In genomic region chr2:135957689-135958088, GRCm38 (mm10) we compare ENCODE assay signal across 8 mouse cellular contexts.
DNase-seq lines count a peak whose midpoint lies in the region; ATAC-seq and TF ChIP-seq lines count a peak whose summit lies in the region.

No protein-coding gene starts in this region.

- 38% methylated on average over 7 of the region's 7 CpGs for WGBS in heart, embryonic 10.5 days
- WGBS in hindbrain, embryonic 10.5 days: 46% methylated on average over 7 of the region's 7 CpGs
- 32% methylated on average over 7 of the region's 7 CpGs for WGBS in lung, postnatal 0 days

- no peak overlapping the region for H3K27ac ChIP-seq in heart, embryonic 10.5 days
- no peak overlapping the region for H3K27ac ChIP-seq in hindbrain, embryonic 10.5 days
- H3K27ac ChIP-seq in lung, postnatal 0 days (ENCODE audit: low read length): no peak overlapping the region

- no peaks in the 10 kb centered on the region for H3K9me3 ChIP-seq in heart, embryonic 10.5 days
- H3K9me3 ChIP-seq in hindbrain, embryonic 10.5 days: no peaks in the 10 kb centered on the region
- no peaks in the 10 kb centered on the region for H3K9me3 ChIP-seq in lung, postnatal 0 days (ENCODE audit: low read length)

- TF ChIP-seq CTCF in lung, postnatal 0 days (IDR thresholded peaks at IDR 0.05): peak; percentile 93

- no peak overlapping the region for H3K9ac ChIP-seq in lung, postnatal 0 days (replicated peaks; ENCODE audit: low read depth)

- H3K4me2 ChIP-seq in lung, postnatal 0 days (replicated peaks; ENCODE audit: low read depth, low read length): no peak overlapping the region

- 0 out of 2 replicates have a peak, but pooled peaks cover 7% of the 10 kb centered on the region for H3K36me3 ChIP-seq in heart, embryonic 10.5 days
- 0 out of 2 replicates have a peak, but pooled peaks cover 6% of the 10 kb centered on the region for H3K36me3 ChIP-seq in hindbrain, embryonic 10.5 days
- H3K36me3 ChIP-seq in lung, postnatal 0 days (ENCODE audit: insufficient read depth, low read length): peaks cover 4% of the 10 kb centered on the region; the same call in 1 of the 2 replicates

- peaks cover 8% of the 10 kb centered on the region; the same call in 1 of the 2 replicates for H3K27me3 ChIP-seq in heart, embryonic 10.5 days (ENCODE audit: insufficient read depth, poor library complexity, severe bottlenecking)
- H3K27me3 ChIP-seq in hindbrain, embryonic 10.5 days (ENCODE audit: insufficient read depth, poor library complexity, severe bottlenecking): no peaks in the 10 kb centered on the region
- H3K27me3 ChIP-seq in lung, postnatal 0 days (replicated peaks; ENCODE audit: insufficient read depth, low read length): no peaks in the 10 kb centered on the region

- DNase-seq in heart, adult 18-20 months: peak; percentile 51 to 73
- DNase-seq in heart, embryonic 10.5 days (ENCODE audit: low spot score): no peak
- peak; percentile 25 for DNase-seq in c-Kit-positive CD71-positive TER-119-positive erythroid progenitor cells, embryonic 14.5 days (ENCODE audit: low spot score)
- DNase-seq in fibroblast of lung, adult 2 months (ENCODE audit: low read depth): peak; percentile 13
- DNase-seq in hindbrain, embryonic 10.5 days (ENCODE audit: low spot score): peak; percentile 63
- peak; percentile 27 for DNase-seq in layer of hippocampus, adult 9-11 months
- DNase-seq in lung, postnatal 0 days (ENCODE audit: low spot score): peak; percentile 70
- DNase-seq in retina, postnatal 1 day: peak; percentile 71

- no peak overlapping the region for H3K4me3 ChIP-seq in heart, embryonic 10.5 days
- no peak overlapping the region for H3K4me3 ChIP-seq in hindbrain, embryonic 10.5 days
- no peak overlapping the region for H3K4me3 ChIP-seq in lung, postnatal 0 days (ENCODE audit: low read depth, low read length)

- TF ChIP-seq EP300 in lung, postnatal 0 days (IDR thresholded peaks at IDR 0.05): no peak

- ATAC-seq in lung, postnatal 0 days: peak; percentile 40

- peaks cover 7% of the 10 kb centered on the region; the same call in 1 of the 2 replicates for H3K4me1 ChIP-seq in heart, embryonic 10.5 days
- no peaks in the 10 kb centered on the region for H3K4me1 ChIP-seq in hindbrain, embryonic 10.5 days (replicated peaks)
- H3K4me1 ChIP-seq in lung, postnatal 0 days (ENCODE audit: insufficient read depth, low read depth, low read length): no peaks in the 10 kb centered on the region
